ENCODE assay signal across 9 mouse cellular contexts in the genomic region with DNA sequence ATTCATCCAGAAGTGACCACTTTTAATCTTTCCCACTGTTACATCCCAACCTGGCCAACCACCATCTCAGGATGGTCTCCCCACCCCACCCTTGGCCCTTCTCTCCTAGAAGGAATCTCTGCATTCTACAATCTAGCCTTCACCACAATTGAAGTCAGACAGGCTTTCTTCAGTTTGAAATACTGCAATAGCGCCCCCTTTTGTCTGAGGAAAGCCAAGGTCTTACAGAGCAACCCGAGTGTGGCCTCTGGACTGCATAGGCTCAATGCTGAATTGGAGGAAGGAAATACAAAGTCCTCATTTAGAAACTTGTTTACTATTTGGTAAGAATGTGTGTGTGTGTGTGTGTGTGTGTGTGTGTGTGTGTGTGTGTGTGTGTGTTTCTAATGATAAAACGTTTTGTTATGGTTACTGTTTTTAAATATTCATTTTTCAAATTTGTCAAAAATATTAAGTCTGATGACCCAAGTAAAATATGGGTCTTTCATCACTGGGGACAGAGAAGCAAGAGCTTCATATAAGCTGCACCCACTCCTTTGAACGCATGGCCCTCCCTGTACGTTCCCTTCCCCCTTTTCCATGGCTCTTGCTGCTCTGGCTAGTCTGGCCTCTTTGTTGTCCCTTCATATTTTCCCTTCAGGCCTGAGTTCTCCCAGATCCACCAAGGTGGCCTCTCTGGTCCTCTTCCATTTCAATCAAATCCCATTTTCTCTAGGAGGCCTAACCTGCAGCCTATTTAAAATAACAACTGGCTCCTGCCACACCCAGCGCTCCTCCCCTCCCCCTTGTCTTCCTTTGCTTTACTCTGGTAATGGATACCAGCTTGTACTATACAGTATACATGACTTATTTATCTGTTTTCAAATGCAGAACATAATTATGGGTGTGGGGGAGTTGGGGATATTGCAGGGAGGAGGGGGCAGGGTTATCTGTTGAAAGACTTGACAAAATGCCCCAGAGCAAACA.
DNase-seq lines count a peak whose midpoint lies in the region; ATAC-seq and TF ChIP-seq lines count a peak whose summit lies in the region.
"Had no signal": no experiment of that assay in that cellular context is flagged by ENCODE, and none has a peak within 500 bp of the region (broad histone marks: within the 10 kb centered on the region; RNA-seq: fewer than 3 reads in every experiment).

No protein-coding gene starts in this region.

- no peak overlapping the region for H3K4me2 ChIP-seq in hindbrain, postnatal 0 days (ENCODE audit: low read depth, low read length)
- H3K4me2 ChIP-seq in hindbrain, embryonic 13.5 days: no peak overlapping the region
- no peak overlapping the region for H3K4me2 ChIP-seq in midbrain, embryonic 13.5 days (replicated peaks)
- H3K4me2 ChIP-seq: liver, embryonic 13.5 days had no signal

- H3K27ac ChIP-seq in hindbrain, postnatal 0 days: no peak overlapping the region
- no peak overlapping the region for H3K27ac ChIP-seq in hindbrain, embryonic 13.5 days
- H3K27ac ChIP-seq in midbrain, embryonic 13.5 days: no peak overlapping the region
- H3K27ac ChIP-seq: liver, embryonic 13.5 days had no signal

- H3K9ac ChIP-seq in hindbrain, postnatal 0 days (replicated peaks; ENCODE audit: low read length): no peak overlapping the region
- H3K9ac ChIP-seq in hindbrain, embryonic 13.5 days: no peak overlapping the region
- H3K9ac ChIP-seq in midbrain, embryonic 13.5 days (replicated peaks): no peak overlapping the region
- H3K9ac ChIP-seq: liver, embryonic 13.5 days had no signal

- WGBS in hindbrain, postnatal 0 days: 64% methylated on average over 6 of the region's 6 CpGs
- 60% methylated on average over 6 of the region's 6 CpGs for WGBS in hindbrain, embryonic 13.5 days
- 56% methylated on average over 6 of the region's 6 CpGs for WGBS in midbrain, embryonic 13.5 days

- ATAC-seq in hindbrain, postnatal 0 days: no peak
- no peak for ATAC-seq in hindbrain, embryonic 13.5 days (ENCODE audit: low FRiP score)
- no peak for ATAC-seq in midbrain, embryonic 13.5 days

- no peaks in the 10 kb centered on the region for H3K27me3 ChIP-seq in hindbrain, postnatal 0 days (ENCODE audit: insufficient read depth, low read length)
- no peaks in the 10 kb centered on the region for H3K27me3 ChIP-seq in hindbrain, embryonic 13.5 days
- H3K27me3 ChIP-seq in midbrain, embryonic 13.5 days: peaks cover 11% of the 10 kb centered on the region; the same call in 1 of the 2 replicates
- H3K27me3 ChIP-seq: liver, embryonic 13.5 days had no signal

- DNase-seq in hindbrain, postnatal 0 days (ENCODE audit: low spot score): peak; percentile 51
- DNase-seq in MEL-GATA-1-ER (ENCODE audit: extremely low read depth, low read depth): peak; percentile 27
- peak; percentile 58 for DNase-seq in cerebellum, adult 8-10 months
- peak; percentile 43 for DNase-seq in kidney, adult 9 months
- peak; percentile 72 for DNase-seq in lung, postnatal 25 days (ENCODE audit: low spot score)
- DNase-seq in testis, postnatal 10 days (ENCODE audit: low spot score): no peak
- DNase-seq: liver, embryonic 13.5 days had no signal

- TF ChIP-seq CTCF in hindbrain, postnatal 0 days (IDR thresholded peaks at IDR 0.05; ENCODE audit: low read depth): peak; percentile 54

- H3K4me3 ChIP-seq in hindbrain, postnatal 0 days (ENCODE audit: low read length): no peak overlapping the region
- no peak overlapping the region for H3K4me3 ChIP-seq in hindbrain, embryonic 13.5 days
- H3K4me3 ChIP-seq in midbrain, embryonic 13.5 days (replicated peaks): no peak overlapping the region
- H3K4me3 ChIP-seq: liver, embryonic 13.5 days had no signal

- no peaks in the 10 kb centered on the region for H3K9me3 ChIP-seq in hindbrain, postnatal 0 days (ENCODE audit: low read length)
- H3K9me3 ChIP-seq in hindbrain, embryonic 13.5 days: no peaks in the 10 kb centered on the region
- H3K9me3 ChIP-seq in midbrain, embryonic 13.5 days: no peaks in the 10 kb centered on the region
- H3K9me3 ChIP-seq: liver, embryonic 13.5 days had no signal

- H3K4me1 ChIP-seq in hindbrain, postnatal 0 days (ENCODE audit: insufficient read depth, low read length): no peaks in the 10 kb centered on the region
- no peaks in the 10 kb centered on the region for H3K4me1 ChIP-seq in hindbrain, embryonic 13.5 days (replicated peaks)
- H3K4me1 ChIP-seq in midbrain, embryonic 13.5 days (replicated peaks): 0 out of 2 replicates have a peak, but pooled peaks cover 3% of the 10 kb centered on the region

- no peaks in the 10 kb centered on the region for H3K36me3 ChIP-seq in hindbrain, postnatal 0 days (ENCODE audit: insufficient read depth, low read length)
- H3K36me3 ChIP-seq in hindbrain, embryonic 13.5 days: no peaks in the 10 kb centered on the region
- no peaks in the 10 kb centered on the region for H3K36me3 ChIP-seq in midbrain, embryonic 13.5 days
